Mouse (Mus musculus) heart, postnatal 36 days (tissue): ENCODE measurements around the gene Eif4b. TPM values are rescaled to one million over a fixed set of nuclear protein-coding genes. Genes with fewer than 3 reads are reported as not detected.

Experiments
- DNase-seq, 2 experiments: peaks; one replicate each; pipeline ENCODE4 v3.0.0; 2021 to 2022
- intact Hi-C: fragments of 180-260 bp; cut with DNase I; formaldehyde crosslinking; loops from one replicate; pipeline ENCODE4 v1.15.1; 2025
- total RNA-seq, 2 experiments: library from RNA; stranded (reverse); gene quantifications; 2 replicates each; pipeline ENCODE4 v1.2.3; 2021

The Eif4b gene
- total RNA-seq, 2 experiments from 2014 or later, result 149 to 165 TPM

DNA sequence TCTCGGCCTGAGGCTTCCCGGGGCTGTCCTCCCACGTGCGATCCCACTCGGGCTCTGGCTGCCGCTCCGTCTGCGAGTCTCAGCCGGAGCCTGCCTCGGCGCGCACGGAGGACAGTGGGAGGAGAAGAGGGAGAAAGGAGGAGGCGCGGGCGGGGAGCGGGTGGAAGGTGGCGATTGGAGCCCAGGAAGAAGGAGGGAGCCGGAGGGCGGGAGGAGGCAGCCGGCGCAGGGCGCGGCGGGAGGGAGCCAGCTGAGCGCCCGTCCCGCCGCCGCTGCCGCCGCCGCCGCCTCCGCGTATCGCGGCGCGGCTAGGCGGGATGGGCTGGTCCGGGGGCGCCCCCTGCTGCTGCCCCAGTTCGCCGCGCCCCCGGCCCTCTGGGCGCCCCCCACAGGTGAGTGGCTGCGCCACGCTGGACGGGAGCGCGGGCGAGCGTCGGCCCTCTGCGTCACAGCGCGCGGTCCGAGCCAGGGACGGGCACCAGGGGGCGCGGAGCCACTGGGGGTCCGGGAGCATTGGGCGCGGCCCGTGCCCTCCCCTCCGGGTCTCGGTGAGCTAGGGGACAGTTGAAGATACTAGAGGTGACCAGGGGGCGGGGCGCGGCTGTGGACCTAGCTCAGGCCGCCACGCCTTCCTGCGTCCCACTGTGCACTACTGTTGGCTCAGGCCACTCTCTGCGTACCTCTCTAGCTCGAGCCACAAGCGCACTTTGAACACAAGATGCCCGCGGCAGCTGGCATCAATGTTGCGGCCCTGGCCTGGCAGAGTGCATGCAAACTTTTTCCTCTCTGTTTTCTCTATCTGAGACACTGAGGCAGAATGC is 26.8 kb downstream of the Eif4b start, which contains the start of gene Tns2:
Gene Tns2 (plus strand): TSS at position 253 of the 821 bp plus-strand sequence.
- DNase-seq, result peak; percentile 82 to 89
- intact Hi-C loops, result no loop called here

DNA sequence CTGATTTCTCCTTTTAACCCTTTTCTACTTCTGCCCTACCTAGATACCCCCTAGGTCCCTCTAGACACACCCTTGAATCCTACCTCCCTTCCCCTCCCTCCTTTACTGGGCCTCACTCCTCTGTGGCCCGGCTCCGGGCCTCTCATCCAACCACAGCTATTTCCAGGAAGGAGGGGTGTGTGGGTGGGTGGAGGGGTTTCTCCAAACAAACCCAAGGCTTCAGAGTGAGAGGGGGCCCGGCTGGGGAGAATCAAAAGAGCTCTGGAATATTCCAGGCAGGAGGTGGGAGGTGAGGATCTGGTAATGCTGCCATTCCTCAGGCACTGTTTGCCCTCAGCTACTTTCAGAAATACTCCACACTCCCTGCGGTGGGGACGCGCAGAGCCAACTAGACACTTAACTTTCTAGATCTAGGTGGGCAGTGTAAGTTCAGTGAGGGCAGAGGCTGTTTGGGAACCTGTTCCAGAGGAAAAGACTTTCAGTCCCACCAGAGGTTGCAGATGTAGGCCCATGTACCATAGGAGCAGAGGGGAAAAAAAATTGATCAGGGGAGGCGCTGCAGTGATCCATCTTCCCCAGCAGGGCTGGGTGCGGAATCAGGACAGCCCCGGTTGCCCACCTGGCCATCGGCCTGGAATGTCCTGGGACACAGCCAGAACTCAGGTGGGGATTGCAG is 27.6 kb downstream of the Eif4b start:
- peak in 1 of 2 experiments; percentile 40 for DNase-seq
- intact Hi-C loops, result no loop called here

DNA sequence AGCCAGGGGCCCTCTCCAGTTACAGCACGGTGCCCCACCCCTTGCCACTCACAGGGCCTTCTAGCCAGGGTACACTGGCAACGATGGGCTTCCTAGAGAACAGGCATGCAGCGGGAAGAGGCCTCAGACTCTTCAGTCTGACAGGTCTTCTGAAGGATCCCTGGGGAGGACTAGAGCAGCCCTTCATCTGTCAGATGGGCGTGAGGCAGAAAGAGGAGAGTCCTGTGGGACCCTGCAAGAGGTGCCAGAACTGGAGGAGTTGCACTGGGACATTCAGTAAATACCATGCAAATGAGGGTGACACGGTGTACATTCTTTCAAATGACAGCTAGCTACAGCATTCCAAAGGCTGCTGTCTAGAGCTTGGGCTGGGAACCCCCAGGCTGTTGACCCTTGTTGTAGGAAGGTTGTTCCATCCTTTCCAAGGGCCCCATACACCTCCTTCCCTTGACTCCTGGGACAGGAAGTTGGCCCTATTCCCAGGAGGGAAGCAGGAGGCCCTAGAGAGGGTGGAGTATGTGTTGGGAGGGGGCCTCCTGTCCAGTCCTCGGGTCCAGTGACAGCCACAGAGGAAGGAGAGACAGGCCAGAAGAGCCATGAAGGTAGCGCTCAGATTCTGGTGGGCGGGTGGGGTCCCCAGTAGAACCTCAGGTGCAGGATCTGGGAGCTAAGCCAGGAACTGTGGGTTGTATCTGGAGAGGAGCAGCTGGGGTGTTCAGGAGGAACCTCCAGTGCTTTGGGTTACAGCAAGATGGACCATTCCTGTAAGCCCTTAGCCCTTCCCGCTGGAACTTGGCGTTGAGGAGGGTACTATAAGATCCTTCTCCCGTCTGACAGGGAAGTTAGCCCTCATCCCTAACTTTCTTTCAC is 28.3 kb downstream of the Eif4b start:
- intact Hi-C loops, result no loop called here
- peak; percentile 76 to 89 for DNase-seq

DNA sequence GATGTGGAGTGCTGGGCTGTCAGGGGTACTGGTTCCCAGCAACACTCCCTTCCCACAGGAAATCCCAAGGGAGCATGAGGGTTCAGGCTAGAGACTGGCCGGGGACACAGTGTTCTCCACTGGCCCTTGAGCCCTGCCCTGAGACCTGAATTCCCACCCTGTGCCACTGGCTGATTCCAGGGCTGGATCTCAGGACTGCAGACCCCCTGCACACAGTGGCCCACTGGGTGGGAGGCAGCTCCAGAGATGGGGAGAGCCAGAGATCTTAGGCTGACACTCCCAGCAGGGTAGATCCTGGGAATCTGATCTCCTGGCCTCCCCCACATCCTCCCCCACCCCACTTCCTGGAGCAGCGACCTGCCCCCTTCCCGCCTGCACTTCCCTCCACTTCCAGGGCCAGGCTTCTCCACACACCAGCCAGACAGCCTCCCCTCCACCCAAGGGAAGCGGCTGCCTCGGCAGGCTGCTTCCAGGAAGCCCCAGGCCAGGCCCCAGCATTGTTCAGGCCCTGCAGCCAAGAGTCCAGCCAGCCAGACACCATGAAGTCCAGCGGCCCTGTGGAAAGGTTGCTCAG is 29.1 kb downstream of the Eif4b start:
- peak in 1 of 2 experiments; percentile 76 for DNase-seq
- intact Hi-C loops, result no loop called here

DNA sequence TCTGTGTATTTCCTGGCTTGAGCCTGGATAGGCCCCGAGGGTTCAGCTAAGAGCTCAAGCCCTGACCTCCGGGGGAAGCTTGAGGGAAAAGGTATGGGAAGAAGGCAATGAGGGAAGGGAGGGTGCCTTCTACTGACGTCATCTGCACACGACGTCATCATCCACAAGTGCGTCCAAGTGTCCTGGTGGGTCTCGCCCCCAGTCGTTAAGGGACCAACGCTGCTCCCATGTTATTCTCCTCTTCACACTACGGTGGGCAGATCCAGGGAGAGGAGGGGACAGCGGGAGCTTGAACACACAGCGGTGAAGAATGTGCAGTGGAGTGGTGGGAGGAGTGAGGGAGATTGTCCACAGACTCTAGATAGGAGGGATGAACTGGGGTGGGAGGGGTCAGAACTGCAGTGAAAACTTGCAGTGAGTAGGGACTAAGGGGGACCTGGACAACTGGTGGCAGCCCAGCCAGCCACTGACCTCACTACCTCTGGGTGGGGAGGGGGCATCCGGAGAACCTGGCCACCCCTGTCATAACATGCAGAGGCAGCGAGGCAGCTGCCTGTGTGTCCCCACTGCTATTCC is 29.9 kb downstream of the Eif4b start:
- intact Hi-C loops, result no loop called here
- peak in 1 of 2 experiments; percentile 70 for DNase-seq

DNA sequence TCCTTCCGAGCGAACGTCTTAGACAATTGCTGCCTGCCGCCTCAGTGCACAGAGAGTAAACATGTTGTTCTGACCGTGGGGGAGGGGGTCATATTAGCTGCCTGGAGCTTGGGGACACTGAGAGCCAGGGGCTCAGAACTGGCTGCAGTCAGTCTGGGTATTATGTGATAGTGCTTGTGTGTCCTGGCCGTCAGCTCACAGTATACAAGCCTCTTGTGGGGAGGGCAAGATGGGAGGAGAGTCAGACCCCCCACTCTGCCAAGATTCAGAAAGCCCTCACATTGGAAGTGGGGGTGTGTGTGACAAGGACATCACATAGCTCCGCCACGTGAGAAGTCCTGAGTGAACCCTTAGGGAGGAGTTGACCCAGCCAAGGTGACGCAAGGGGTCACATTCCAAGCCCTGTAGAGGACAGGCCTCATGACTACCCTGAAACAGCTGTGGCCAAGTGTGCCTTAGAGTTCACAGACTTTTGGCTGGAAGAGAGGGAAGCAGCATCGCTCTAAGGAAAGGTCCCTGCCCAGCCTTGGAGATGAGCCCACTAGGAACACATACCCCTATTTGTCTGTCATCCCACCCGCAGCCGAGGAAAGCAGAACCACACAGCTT is 30.5 kb downstream of the Eif4b start:
- DNase-seq, result peak; percentile 87 to 92
- intact Hi-C loops, result no loop called here

DNA sequence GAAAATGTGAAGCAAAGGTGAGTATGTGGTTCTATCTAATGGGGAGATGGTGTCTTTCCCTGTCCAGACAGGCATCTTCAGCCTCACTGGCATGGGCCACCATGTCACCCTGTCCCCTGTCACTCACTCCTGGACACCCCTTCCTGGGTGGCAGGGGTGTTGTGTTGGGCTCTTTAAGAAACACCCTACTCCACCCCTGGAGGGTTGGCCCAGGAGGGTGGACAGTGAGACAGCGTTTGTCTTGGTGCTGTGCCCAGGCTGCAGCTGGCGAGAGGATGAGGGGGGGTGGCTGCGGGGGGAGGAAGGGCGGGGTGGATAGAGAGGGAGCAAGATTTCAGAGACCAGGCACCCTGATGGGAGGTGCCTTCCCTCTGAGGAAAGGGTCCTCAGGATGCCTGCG is 31.8 kb downstream of the Eif4b start:
- intact Hi-C loops, result loop anchor here (5.0 kb wide), 1 partner anchor 42 kb away; no protein-coding TSS in a partner anchor
- peak; percentile 78 to 84 for DNase-seq

DNA sequence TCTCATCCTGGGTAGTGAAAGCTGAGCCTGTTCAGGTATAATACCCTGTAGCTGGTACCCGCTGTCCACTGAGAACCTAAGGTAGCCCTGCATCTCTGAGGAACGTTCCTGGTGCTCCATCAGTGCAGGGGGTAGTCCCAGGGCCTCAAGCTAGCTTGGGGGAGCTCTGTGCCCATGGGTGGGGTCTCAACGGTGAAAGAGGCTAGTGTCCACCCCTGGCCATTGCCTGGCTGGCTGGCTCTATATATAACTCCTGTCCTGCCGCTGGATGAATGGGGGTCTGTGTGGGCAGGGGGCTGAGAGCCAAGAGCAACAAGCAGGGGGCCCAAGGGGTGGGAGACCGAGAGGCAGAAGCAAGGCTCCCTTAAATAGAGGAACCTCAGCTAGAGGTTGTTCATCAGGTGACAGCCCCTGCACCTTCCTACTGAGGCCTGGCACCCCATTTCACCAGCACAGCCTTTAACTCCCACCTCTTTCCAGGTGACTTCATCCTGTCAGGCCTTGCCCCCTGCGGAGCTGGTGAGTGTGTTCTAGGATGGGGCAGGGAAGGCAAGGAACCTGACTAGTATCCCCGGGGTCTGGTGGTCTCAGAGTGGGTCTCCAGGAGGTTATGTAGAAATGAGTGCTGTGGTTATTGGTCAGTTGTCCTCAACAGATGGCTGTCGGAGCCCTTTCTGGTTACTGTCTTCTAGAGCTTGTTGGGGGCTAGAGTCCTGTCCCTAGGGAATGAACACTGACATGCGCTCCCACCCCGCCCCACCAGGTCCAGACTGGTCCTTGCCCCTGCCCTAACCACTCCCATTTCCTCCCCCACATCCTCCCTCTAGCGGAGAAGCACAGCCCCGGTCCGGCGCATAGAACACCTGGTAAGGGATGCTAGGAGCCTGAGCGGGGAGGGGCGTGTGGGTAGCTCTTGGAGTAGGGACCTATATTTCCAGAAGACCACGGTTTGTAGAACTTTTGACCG is 32.5 kb downstream of the Eif4b start:
- intact Hi-C loops, result loop anchor here (2.0 to 5.0 kb wide), 2 partner anchors 15 to 41 kb away; no protein-coding TSS in a partner anchor
- DNase-seq, result peak in 1 of 2 experiments; percentile 57

DNA sequence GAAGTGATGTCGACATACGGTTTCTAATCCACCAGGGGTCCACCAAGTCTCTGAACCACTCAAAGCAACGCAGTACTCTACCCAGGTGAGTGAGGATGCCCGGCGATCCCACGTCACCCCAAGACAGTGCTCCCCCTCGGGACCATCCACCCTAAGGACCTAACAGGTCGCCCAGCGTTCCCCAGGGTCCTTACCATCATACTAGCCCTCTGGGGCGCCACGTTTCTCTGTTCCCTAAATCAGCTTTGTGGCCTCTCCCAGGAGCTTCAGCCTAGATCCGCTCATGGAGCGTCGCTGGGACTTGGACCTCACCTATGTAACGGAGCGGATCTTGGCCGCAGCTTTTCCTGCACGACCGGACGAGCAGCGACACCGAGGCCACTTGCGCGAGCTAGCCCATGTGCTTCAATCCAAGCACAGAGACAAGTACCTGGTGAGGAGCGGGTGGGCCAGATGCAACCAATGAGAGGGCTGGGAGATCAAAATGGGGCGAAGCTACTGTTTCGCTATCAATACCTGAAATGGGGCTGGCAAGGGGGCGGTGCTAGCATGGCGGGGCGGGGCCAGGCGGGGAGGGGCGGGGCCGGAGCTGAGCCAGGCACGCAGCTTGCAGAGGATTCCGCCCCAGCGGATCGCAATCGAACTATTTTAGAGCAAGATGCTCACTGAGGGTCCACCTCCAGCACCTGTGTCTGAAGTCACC is 33.3 kb downstream of the Eif4b start:
- no peak for DNase-seq

DNA sequence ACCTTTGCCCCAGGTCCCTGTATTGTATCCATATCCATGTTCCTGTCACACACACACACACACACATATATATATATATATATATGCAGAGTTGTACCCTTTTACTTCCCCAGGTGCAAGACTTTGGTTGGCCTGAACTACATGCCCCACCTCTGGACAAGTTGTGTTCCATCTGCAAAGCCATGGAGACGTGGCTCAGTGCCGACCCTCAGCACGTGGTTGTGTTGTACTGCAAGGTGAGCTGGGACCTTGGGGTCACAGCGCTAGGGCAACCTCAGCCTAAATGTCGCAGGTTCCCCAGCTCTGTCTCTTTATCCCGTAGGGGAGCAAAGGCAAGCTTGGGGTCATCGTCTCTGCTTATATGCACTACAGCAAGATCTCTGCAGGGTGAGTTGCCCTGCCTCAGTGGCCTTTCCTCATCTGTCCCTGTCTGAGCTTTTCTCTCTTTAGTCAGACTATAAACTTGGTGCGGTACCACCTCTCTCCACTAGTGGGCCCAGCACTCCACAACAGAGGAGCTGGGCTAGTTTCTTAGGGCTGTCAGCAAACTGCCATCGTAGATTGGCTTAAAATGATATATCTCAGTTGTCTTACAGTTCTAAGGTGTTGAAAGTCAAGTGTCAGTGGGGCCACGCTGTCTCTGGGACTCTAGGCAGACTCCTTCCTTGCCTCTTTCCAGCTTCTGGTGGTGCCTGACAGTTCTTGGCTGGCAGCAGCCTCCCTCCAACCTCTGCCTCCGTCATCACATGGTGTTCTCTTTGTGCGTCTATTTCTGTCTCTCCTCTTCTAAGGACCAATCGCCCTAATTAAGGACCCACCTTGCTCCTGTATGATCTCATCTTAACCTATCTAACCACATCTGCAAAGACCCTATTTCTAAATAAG is 34.4 kb downstream of the Eif4b start:
- peak; percentile 69 to 74 for DNase-seq
- intact Hi-C loops, result loop anchor here (2.0 to 5.0 kb wide), 2 partner anchors 13 to 39 kb away; no protein-coding TSS in a partner anchor

More for the DNA sequence above, 33.3 kb downstream of the Eif4b start:
- intact Hi-C loops, result loop anchor here (2.0 to 5.0 kb wide), 2 partner anchors 14 to 40 kb away; no protein-coding TSS in a partner anchor

DNA sequence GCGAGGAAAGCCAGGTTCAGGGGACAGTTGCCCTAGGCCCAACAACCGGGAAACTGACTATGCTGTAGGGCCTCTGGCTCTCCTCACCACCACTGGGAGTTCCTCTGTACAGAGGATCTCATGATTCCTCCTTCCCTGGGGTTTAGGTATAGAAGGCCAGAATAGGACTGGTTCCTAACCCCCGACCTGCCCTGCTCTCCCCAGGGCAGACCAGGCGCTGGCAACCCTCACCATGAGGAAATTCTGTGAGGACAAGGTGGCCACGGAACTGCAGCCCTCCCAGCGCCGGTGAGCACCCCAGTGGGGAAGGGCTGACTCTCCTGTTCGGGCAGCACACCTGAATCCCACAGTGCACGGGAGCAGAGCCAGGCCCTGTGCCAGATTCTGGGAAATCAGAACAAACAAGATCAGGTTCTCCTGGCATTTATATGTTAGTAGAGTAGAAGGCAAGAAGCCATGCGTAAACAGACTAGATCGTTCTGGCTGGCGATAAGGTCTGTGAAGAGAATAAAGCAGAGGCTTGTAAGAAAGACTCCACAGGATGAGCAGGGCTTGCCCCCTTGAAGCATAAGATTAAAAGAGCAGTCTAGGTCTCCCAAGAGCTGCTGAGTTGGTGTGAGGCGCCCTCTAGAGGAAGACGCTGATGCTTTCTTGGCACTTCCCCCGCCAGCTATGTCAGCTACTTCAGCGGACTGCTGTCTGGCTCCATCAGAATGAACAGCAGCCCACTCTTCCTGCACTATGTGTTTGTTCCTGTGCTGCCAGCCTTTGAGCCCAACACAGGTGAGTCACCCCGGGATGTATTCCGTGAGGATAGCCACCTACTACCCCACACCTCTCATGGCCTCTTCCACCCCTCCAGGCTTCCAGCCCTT is 35.3 kb downstream of the Eif4b start:
- intact Hi-C loops, result loop anchor here (5.0 kb wide), 1 partner anchor 38 kb away; no protein-coding TSS in a partner anchor
- DNase-seq, result peak; percentile 78

DNA sequence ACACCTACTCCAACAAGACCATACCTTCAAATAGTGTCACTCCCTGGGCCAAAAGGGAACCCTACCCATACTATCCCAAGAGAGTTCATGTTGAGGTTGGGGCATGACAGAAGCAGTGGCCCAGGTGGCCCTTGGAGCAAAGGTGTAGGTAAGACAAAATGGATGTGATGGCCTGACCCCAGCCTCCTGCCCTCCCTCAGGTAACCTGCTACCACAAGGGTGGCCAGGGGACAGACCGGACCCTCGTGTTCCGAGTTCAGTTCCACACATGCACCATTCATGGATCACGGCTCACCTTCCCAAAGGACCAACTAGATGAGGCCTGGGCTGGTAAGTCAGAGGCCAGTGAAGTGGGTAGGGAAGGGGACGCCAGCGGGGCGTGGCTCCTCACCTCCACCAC is 36.7 kb downstream of the Eif4b start:
- intact Hi-C loops, result no loop called here
- DNase-seq, result no peak

DNA sequence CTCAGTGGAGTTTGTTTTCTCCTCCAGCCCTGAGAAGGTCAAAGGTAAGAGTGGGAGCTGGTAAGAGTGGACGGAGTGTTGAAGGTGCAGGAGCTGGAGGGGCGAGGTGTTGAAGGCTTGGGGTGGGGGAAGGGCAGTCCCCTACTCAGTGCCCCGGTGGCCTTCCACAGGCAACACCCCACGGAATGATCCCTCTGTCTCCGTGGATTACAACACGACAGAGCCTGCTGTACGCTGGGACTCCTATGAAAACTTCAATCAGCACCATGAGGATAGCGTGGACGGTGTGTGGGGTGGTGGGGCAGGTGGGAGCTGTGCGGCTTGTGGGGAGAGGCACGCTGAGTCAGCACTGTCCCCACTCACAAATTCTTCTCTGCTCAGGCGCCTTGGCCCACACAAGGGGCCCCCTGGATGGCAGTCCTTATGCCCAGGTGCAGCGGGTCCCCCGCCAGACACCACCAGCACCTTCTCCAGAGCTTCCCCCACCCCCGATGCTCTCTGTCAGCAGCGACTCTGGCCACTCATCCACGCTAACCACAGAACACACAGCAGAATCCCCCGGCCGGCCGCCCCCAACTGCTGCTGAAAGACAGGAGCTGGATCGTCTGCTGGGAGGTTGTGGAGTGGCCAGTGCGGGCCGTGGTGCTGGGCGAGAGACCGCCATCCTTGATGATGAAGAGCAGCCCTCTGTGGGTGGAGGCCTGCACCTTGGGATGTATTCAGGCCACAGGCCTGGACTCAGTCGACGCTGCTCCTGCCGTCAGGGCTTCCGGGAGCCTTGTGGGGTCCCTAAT is 37.3 kb downstream of the Eif4b start:
- intact Hi-C loops, result no loop called here
- no peak for DNase-seq

DNA sequence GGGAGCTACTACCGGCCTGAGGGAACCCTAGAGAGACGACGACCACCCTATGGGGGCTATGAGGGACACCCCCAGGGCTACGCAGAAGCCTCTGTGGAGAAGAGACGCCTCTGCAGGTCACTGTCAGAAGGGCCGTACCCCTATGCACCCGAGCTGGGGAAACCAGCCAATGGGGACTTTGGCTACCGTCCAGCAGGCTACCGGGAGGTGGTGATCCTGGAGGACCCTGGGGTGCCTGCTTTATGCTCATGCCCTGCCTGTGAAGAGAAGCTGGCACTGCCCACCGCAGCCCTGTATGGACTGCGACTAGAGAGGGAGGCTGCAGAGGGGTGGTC is 37.9 kb downstream of the Eif4b start:
- DNase-seq, result no peak
- intact Hi-C loops, result no loop called here

DNA sequence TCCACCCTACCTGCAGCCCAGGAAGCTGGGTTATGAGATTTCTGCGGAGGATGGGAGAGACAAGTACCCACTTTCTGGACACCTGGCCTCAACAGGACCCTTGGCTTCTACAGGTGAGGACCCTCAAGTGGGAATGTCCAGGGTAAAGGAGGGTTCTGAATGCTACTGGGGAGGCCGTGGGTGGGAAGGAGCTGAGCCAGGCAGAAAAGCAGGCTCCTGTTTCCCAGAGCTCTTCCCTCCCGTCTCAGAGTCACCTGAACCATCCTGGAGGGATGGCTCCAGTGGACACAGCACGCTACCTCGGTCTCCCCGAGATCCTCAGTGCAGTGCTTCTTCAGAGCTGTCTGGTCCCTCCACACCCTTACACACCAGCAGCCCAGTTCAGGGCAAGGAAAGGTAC is 38.6 kb downstream of the Eif4b start:
- DNase-seq, result no peak
- intact Hi-C loops, result no loop called here
